Mouse (Mus musculus) midbrain, postnatal 0 days (tissue): Measurements from ENCODE around the gene Ubn1. TPM values are rescaled to one million over a fixed set of nuclear protein-coding genes. Genes with fewer than 3 reads are reported as not detected.
A peak's percentile ranks its signal among the peaks of the same experiment; 100 is the strongest.

Source experiments
- ATAC-seq: fragments of 200-750 bp; cut with Nextera tagmentation; 2 replicates; pipeline ENCODE4 v1.8.0; 2017; ENCODE audit warnings: moderate number of reproducible peaks, mild to moderate bottlenecking, moderate TSS enrichment, moderate library complexity; ENCODE audit not compliant: low FRiP score
- DNase-seq: peaks from one replicate; pipeline ENCODE4 v3.0.0-alpha.2; 2015; ENCODE audit warnings: low spot score
- H3K27ac ChIP-seq: fragments of 300-500 bp; sonication (generic); 2 replicates; pipeline ENCODE4 v1.5.1; 2014; ENCODE audit warnings: low read depth, mild to moderate bottlenecking, low read length, mixed read lengths
- H3K27me3 ChIP-seq: fragments of 300-500 bp; sonication (generic); 2 replicates; pipeline ENCODE4 v1.6.1; 2014; ENCODE audit warnings: low read length, control low read depth, mixed read lengths; ENCODE audit not compliant: insufficient read depth
- H3K36me3 ChIP-seq: fragments of 300-500 bp; sonication (generic); 2 replicates; pipeline ENCODE4 v1.6.1; 2014; ENCODE audit warnings: low read length, control low read depth, mixed read lengths; ENCODE audit not compliant: insufficient read depth
- H3K4me1 ChIP-seq: fragments of 300-500 bp; sonication (generic); 2 replicates; pipeline ENCODE4 v1.6.1; 2014; ENCODE audit warnings: mild to moderate bottlenecking, control low read depth, antibody characterized with exemption, low read length, mixed read lengths; ENCODE audit not compliant: insufficient read depth
- H3K4me2 ChIP-seq: fragments of 300-500 bp; sonication (generic); 2 replicates; pipeline ENCODE4 v1.6.1; 2014; ENCODE audit warnings: low read depth, mild to moderate bottlenecking, low read length, mixed read lengths; ENCODE audit not compliant: poor library complexity, severe bottlenecking
- H3K4me3 ChIP-seq: fragments of 300-500 bp; sonication (generic); 2 replicates; pipeline ENCODE4 v1.5.1; 2014; ENCODE audit warnings: low read depth, mild to moderate bottlenecking, low read length, moderate library complexity
- H3K9ac ChIP-seq: fragments of 300-500 bp; sonication (generic); replicated peaks from 2 replicates; pipeline ENCODE4 v1.6.1; 2014; ENCODE audit warnings: mild to moderate bottlenecking, low read length, moderate library complexity, mixed read lengths; ENCODE audit not compliant: poor library complexity, severe bottlenecking
- H3K9me3 ChIP-seq: fragments of 300-500 bp; sonication (generic); 2 replicates; pipeline ENCODE4 v1.6.1; 2016; ENCODE audit warnings: low read length, control low read depth
- CTCF ChIP-seq: IDR thresholded peaks from 2 replicates; pipeline ENCODE4 v1.5.1; 2016; ENCODE audit warnings: antibody characterized with exemption, mild to moderate bottlenecking
- WGBS: fragments of 180-500 bp; shearing (Covaris S2); extraction: QIAGEN DNeasy Blood & Tissue Kit; methylation state at CpG from one replicate; pipeline ENCODE4 v1.1.7; 2014; 5-methylcytosine and 5-hydroxymethylcytosine counted together
- polyA plus RNA-seq: library from polyadenylated mRNA; unstranded; fragments of >200 nt; fragmentation: Nextera tagmentation; extraction: Ambion mirVana; gene quantifications from 2 replicates; pipeline ENCODE4 v1.2.1, GENCODE M21; 2015
- total RNA-seq: library from RNA; depleted of rRNA; stranded (reverse); fragments of >200 nt; gene quantifications from 2 replicates; pipeline ENCODE4 v1.2.3, GENCODE M21; 2014

Gene Ubn1
- total and polyA plus RNA-seq, 2 experiments from 2014 or later, result 7.0 to 28.4 TPM

- Histone ChIP-seq H3K9ac (peak overlapping the region; percentile 87), H3K27ac (peak overlapping the region; percentile 97), H3K4me1 (peaks cover 7% of the 10 kb centered on the region; the same call in 1 of the 2 replicates), H3K4me3 (peak overlapping the region; percentile 98), H3K4me2 (peak overlapping the region; percentile 92), H3K36me3 (peaks cover 14% of the 10 kb centered on the region; the same call in 1 of the 2 replicates), H3K9me3 (no peaks in the 10 kb centered on the region), H3K27me3 (no peaks in the 10 kb centered on the region)
- DNase-seq, result peak; percentile 71
- under 1% methylated on average over 77 of the region's 78 CpGs for WGBS
- ATAC-seq, result peak; percentile 67
- no peak for TF ChIP-seq CTCF
These were observed 624 bp downstream of the Ubn1 start for GRCm38 (mm10) chr16:5050251-5051110.

- WGBS, result 100% methylated on average over 1 of the region's 1 CpGs
- H3K27me3 ChIP-seq, result no peaks in the 10 kb centered on the region
- no peak overlapping the region for H3K9ac ChIP-seq
- H3K27ac ChIP-seq, result no peak overlapping the region
- no peak for ATAC-seq
- no peaks in the 10 kb centered on the region for H3K9me3 ChIP-seq
- TF ChIP-seq CTCF, result peak; percentile 71
- H3K4me2 ChIP-seq, result no peak overlapping the region
- H3K4me3 ChIP-seq, result no peak overlapping the region
- DNase-seq, result peak; percentile 41
- H3K4me1 ChIP-seq, result no peaks in the 10 kb centered on the region
- H3K36me3 ChIP-seq, result peaks cover 23% of the 10 kb centered on the region
These were observed 8.3 kb downstream of the Ubn1 start for GRCm38 (mm10) chr16:5058114-5058513.

- DNase-seq (no peak), ATAC-seq (no peak)
- no peak overlapping the region for H3K4me2 ChIP-seq
- no peak overlapping the region for H3K4me3 ChIP-seq
- TF ChIP-seq CTCF, result no peak
- no peaks in the 10 kb centered on the region for H3K27me3 ChIP-seq
- no peaks in the 10 kb centered on the region for H3K9me3 ChIP-seq
- H3K9ac ChIP-seq, result no peak overlapping the region
- WGBS, result 95% methylated on average over 4 of the region's 4 CpGs
- peaks cover 39% of the 10 kb centered on the region for H3K36me3 ChIP-seq
- no peaks in the 10 kb centered on the region for H3K4me1 ChIP-seq
- no peak overlapping the region for H3K27ac ChIP-seq
These were observed 13.6 kb downstream of the Ubn1 start for GRCm38 (mm10) chr16:5063472-5063871.

GRCm38 (mm10) chr16:5070321-5070720 is 20.5 kb downstream of the Ubn1 start:
- no peak overlapping the region for H3K4me2 ChIP-seq
- DNase-seq (peak; percentile 9), ATAC-seq (no peak)
- no peaks in the 10 kb centered on the region for H3K27me3 ChIP-seq
- 94% methylated on average over 3 of the region's 3 CpGs for WGBS
- H3K9ac ChIP-seq, result no peak overlapping the region
- no peak for TF ChIP-seq CTCF
- no peaks in the 10 kb centered on the region for H3K4me1 ChIP-seq
- H3K9me3 ChIP-seq, result no peaks in the 10 kb centered on the region
- no peak overlapping the region for H3K27ac ChIP-seq
- H3K36me3 ChIP-seq, result peaks cover 45% of the 10 kb centered on the region
- H3K4me3 ChIP-seq, result no peak overlapping the region

- Histone ChIP-seq H3K4me2 (no peak overlapping the region), H3K4me1 (no peaks in the 10 kb centered on the region), H3K27ac (no peak overlapping the region), H3K9ac (no peak overlapping the region), H3K4me3 (no peak overlapping the region), H3K27me3 (no peaks in the 10 kb centered on the region), H3K9me3 (no peaks in the 10 kb centered on the region), H3K36me3 (peaks cover 59% of the 10 kb centered on the region)
- 96% methylated on average over 7 of the region's 7 CpGs for WGBS
- ATAC-seq, result no peak
- TF ChIP-seq CTCF, result no peak
- DNase-seq, result no peak
These were observed 22.1 kb downstream of the Ubn1 start for GRCm38 (mm10) chr16:5071974-5072373.

- WGBS, result 92% methylated on average over 5 of the region's 5 CpGs
- no peak for ATAC-seq
- H3K36me3 ChIP-seq, result peaks cover 75% of the 10 kb centered on the region
These were observed 24.5 kb downstream of the Ubn1 start for GRCm38 (mm10) chr16:5074341-5074740.

More at GRCm38 (mm10) chr16:5074341-5074740, 24.5 kb downstream of the Ubn1 start:
- Histone ChIP-seq H3K4me2 (no peak overlapping the region), H3K9ac (no peak overlapping the region), H3K4me1 (no peaks in the 10 kb centered on the region), H3K9me3 (no peaks in the 10 kb centered on the region), H3K4me3 (no peak overlapping the region), H3K27ac (no peak overlapping the region), H3K27me3 (no peaks in the 10 kb centered on the region)
- DNase-seq, result no peak
- TF ChIP-seq CTCF, result no peak
